Mouse (Mus musculus): Measurements from ENCODE around the gene Nme9.

DNA sequence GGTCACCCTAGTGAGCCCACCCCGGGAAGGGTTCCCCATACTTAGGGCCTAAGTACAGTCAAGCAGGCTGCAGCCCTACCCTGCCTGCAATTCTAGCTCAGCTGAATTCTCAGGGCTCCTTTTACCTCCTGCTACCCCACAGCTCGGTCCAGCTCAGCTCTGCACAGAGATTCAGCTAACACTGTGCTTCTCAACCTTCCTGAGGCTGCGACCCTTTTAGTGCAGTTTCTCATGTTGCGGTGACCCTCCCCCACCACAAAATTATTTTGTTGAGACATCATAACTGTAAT lies 26.8 kb upstream of the Nme9 start:
- TF ChIP-seq POLR2A (IDR thresholded peaks at IDR 0.05; ENCODE audit: insufficient read depth, low read depth, low read length), result no peak
- TF ChIP-seq CTCF (IDR thresholded peaks at IDR 0.05), result no peak
- no peak for TF ChIP-seq EP300 (IDR thresholded peaks at IDR 0.05; ENCODE audit: insufficient read depth, low read depth, low read length)

All from heart, adult 2 months (tissue).